Mouse (Mus musculus): ENCODE measurements at regions not wholly inside any gene's neighbourhood (a gene's known extent, or its start where the extent isn't known, plus 50 kb on each side); places are given as distances from the start of the nearest gene placed in this dataset.
A peak's percentile ranks its signal among the peaks of the same experiment; 100 is the strongest.

DNA sequence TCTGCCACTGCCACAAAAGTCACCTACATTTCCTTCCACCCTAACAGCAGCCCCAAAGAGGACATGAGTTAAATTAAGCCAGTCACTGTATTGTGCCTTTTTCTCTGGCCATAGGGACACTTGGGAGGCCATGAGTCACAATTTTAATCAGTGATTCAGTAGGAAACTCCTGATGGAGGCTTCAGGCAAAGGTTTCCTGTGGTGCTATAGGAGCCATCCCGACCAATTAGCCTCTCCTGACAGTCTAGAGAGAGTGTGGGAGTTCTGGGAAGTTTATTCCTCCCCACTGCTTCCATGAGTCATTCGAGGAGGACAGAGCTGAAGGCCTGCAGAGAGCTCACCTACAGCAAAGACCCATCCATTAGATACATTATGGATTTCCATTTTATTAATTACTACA, 361.2 kb upstream of the Gcfc2 start:
- intact Hi-C loops (cut with DNase I; ENCODE audit: low total_unique reads) = no loop called here

DNA sequence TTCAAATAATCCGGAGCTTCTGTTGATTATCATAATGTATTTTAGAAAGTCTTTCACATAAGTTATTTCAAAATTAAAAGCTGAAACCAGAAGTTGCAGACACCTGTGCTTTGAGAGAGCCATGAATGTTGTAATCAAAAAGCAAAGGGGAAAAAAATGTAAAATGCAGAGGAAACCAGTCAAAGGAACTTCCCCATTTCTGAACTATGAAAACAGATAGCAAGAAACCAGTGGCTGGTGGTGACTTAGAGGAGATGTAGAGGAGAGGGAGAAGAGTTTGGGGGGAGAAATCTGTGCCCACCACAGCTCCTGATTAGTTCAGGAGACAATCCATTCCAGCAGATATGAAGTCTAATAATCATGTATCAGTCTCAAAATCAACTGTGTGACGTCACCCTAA, 360.3 kb upstream of the Gcfc2 start:
- no peak for DNase-seq
- intact Hi-C loops (cut with DNase I; ENCODE audit: low total_unique reads) = no loop called here

More for the DNA sequence above, 361.2 kb upstream of the Gcfc2 start:
- no peak for DNase-seq

DNA sequence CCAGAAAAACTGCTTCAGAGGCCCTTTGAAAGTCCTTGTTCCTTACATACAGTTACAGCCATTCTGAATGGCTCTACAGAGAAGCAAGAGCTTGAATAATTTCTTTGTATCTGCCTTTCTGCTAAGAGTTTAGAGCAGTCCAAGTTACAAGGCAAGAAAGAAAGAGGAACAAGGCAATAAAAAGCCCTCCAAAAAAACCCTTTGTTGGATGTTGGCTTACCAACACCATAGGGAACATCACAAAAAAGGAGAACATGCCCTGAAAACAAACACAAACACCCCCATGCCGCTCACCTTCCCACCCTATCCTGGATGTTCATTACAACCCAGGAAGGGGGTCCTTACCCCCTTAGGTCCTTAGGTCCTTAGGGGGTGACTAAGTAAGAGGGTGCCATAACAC, 359.2 kb upstream of the Gcfc2 start:
- intact Hi-C loops (cut with DNase I; ENCODE audit: low total_unique reads) = no loop called here
- no peak for DNase-seq

- DNase-seq = no peak
Observed at GRCm38 (mm10) chr6:81586441-81587117, 336.9 kb upstream of the Gcfc2 start.

GRCm38 (mm10) chr6:81589727-81590126, 333.7 kb upstream of the Gcfc2 start:
- no peak for DNase-seq
- intact Hi-C loops (cut with DNase I; ENCODE audit: low total_unique reads) = no loop called here

More at GRCm38 (mm10) chr6:81586441-81587117, 336.9 kb upstream of the Gcfc2 start:
- intact Hi-C loops (cut with DNase I; ENCODE audit: low total_unique reads) = no loop called here

- DNase-seq = no peak
- intact Hi-C loops (cut with DNase I; ENCODE audit: low total_unique reads) = no loop called here
Observed at GRCm38 (mm10) chr6:81595926-81596325, 327.5 kb upstream of the Gcfc2 start.

GRCm38 (mm10) chr6:81608637-81609036, 314.8 kb upstream of the Gcfc2 start:
- intact Hi-C loops (cut with DNase I; ENCODE audit: low total_unique reads) = no loop called here
- DNase-seq = peak; percentile 4

- DNase-seq = no peak
- intact Hi-C loops (cut with DNase I; ENCODE audit: low total_unique reads) = no loop called here
Observed at GRCm38 (mm10) chr6:81611980-81612379, 311.5 kb upstream of the Gcfc2 start.

DNA sequence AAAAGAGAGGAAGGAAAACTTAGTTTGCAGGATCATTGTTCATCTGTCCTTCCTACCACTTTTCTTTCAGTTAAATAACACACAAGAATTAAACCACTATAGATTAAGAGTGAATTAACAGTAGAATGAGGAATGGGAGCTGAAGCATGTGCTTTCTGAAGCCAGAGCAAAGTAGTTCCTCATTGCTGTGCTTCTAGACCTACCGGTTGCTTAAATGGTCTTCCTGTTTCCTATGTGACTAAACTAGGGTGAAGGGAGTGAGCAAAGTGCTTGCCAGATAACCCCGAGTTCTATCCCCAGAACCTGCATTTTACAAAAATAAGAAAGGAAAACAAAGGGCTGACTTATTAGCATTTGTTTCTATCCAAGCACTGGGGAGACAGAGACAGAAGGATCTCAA, 305.5 kb upstream of the Gcfc2 start:
- intact Hi-C loops (cut with DNase I; ENCODE audit: low total_unique reads) = no loop called here
- no peak for DNase-seq

GRCm38 (mm10) chr6:81621028-81621427, 302.4 kb upstream of the Gcfc2 start:
- intact Hi-C loops (cut with DNase I; ENCODE audit: low total_unique reads) = no loop called here
- no peak for DNase-seq

DNA sequence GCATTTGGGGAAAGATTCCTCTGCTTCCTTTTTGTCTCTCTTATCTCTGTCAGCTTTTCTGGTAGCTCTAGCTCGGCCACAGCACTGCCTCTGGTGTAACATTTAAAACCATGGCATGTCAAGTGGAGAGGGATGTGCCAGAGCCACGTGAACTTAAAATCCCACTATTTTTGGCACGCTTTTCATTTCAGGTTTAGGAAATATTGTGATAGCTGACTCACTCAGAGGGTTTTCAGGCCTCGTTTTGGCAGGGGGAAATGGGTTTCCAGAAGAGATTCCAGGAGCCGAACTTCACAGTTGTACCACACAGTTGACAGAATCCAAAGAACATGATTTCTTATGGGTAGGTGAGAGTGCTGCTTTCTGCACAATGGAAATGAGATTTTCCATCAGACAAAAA, 300.8 kb upstream of the Gcfc2 start:
- intact Hi-C loops (cut with DNase I; ENCODE audit: low total_unique reads) = no loop called here
- DNase-seq = no peak

DNA sequence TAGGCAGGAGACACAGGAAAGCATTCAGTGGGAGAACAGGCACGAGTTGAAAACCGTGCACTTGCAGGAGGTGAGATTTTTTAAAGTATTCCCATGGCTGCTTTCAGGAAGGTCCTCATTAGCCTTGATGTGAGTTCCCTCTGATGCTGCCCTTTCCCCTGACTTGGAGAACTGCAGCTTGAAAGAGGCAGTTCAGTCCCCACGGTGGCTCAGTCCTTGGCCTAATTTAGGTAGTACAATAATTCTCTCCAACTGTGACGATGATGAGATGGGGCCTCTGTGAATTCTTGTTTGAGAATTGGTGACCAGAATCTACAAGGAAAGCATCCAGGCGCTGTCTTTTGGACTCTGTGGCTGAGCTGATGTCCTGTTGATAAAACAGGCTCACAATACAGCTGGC, 298.5 kb upstream of the Gcfc2 start:
- intact Hi-C loops (cut with DNase I; ENCODE audit: low total_unique reads) = no loop called here

DNA sequence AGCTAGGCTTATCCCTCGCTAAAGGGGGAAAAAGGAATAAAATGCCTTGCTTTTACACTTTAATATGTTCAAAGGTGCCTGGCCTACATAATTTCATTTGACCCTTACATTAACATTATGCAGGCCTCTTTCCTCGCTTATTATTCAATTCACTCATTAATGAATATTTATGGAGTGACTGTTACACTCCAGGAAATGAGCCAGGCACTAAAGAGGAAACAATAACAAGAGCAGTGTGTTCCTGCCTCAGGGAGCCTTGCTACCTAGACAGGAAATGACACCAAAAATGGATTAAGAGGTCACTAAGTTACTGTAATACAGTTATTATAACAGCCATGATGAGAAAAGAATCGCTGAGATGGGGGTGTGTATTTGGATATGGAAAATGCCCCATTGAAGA, 289.9 kb upstream of the Gcfc2 start:
- intact Hi-C loops (cut with DNase I; ENCODE audit: low total_unique reads) = no loop called here
- no peak for DNase-seq

More for the DNA sequence above, 298.5 kb upstream of the Gcfc2 start:
- no peak for DNase-seq

GRCm38 (mm10) chr6:81647615-81648375, 275.7 kb upstream of the Gcfc2 start:
- no peak for DNase-seq

GRCm38 (mm10) chr6:81651856-81652255, 271.6 kb upstream of the Gcfc2 start:
- no peak for DNase-seq
- intact Hi-C loops (cut with DNase I; ENCODE audit: low total_unique reads) = no loop called here

More at GRCm38 (mm10) chr6:81647615-81648375, 275.7 kb upstream of the Gcfc2 start:
- intact Hi-C loops (cut with DNase I; ENCODE audit: low total_unique reads) = no loop called here

- no peak for DNase-seq
- intact Hi-C loops (cut with DNase I; ENCODE audit: low total_unique reads) = no loop called here
Observed at GRCm38 (mm10) chr6:81655205-81655604, 268.3 kb upstream of the Gcfc2 start.

- DNase-seq = no peak
- intact Hi-C loops (cut with DNase I; ENCODE audit: low total_unique reads) = no loop called here
Observed at GRCm38 (mm10) chr6:81660478-81661395, 262.7 kb upstream of the Gcfc2 start.

GRCm38 (mm10) chr6:81668944-81669343, 254.5 kb upstream of the Gcfc2 start:
- intact Hi-C loops (cut with DNase I; ENCODE audit: low total_unique reads) = no loop called here
- no peak for DNase-seq

DNA sequence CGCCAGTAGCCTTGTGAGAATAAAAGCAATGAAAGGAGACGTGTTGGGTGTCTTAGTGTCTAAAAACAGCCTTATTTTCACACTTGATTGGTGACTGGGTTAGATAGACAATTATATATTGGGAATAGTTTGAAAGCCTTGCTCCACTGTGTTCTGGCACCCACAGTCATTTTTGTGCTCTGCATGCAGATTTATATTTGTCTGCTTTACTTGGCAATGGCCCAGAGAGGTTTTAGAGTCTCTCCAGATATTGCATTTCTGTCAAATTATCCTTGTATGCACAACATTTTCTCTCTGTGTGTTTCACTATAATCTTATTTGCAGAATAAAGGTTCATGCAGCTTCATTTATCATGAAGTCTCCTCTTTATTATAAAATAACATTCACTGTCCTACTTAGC, 250.2 kb upstream of the Gcfc2 start:
- DNase-seq = no peak
- intact Hi-C loops (cut with DNase I; ENCODE audit: low total_unique reads) = no loop called here

- intact Hi-C loops (cut with DNase I; ENCODE audit: low total_unique reads) = no loop called here
- DNase-seq = no peak
Observed at GRCm38 (mm10) chr6:81697284-81697683, 226.2 kb upstream of the Gcfc2 start.

All from gastrocnemius, postnatal 14 days (tissue).